Mouse (Mus musculus) monocyte, adult 59 days (primary cell): ENCODE data around the gene Ccn5. TPM values are rescaled to one million over a fixed set of nuclear protein-coding genes. Genes with fewer than 3 reads are reported as not detected.

Experiments used
- total RNA-seq, 2 experiments: library from RNA; stranded (reverse); gene quantifications; one replicate each; pipeline ENCODE4 v1.2.4; 2023

Ccn5 gene
- total RNA-seq, result under 1 TPM in 1 of 2 experiments, not detected in 1; 0.37 TPM

DNA sequence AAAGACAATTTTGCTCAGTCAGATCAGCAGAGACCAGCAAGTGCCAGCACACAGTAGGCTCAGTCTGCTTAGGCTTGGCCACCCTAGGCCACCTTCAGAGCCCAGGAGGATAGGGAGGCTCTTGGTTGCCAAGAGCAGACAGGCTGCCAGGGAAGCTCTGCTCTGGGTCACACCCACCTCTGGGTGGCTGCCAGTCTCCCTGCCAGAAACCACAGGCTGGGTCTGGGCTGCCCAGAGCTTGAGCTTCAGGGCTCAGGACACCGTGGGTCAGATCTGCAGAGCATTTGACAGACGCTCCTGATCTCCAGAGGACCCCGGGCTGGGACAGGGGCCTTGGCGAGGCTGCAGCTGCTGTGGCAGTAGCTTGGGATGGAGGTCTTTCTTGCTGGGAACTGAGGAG is at the start of gene Ccn5:
Gene Ccn5, plus strand, starts transcription at position 255 of the 400 bp plus-strand sequence.

DNA sequence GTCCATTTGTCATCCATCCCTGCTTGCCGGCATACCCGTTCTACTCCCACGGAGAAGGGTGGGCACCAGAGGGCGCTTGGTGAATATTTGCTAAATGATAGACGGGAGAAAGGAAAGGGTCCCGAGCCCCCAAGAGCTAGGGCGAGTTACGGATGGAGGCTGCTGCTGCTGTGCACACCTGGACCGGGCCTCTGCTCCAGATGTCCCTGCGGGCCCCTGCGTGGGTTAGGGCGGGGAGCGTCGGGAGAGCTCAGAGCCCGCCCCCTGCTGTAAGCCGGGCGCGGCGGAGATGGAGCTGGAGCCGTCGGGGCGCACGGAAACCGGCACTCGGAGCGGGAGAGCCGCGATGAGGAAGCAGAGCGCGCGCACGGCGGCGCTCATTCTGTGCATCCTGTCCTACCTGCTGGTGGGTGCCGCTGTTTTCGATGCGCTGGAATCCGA is 32.8 kb downstream of the Ccn5 start, which contains the start of gene Kcnk15:
Gene Kcnk15, plus strand, starts transcription at position 191 of the 441 bp plus-strand sequence.

Other genes starting within 250 kb of the Ccn5 start
- gene Ttpal, start 218.5 kb upstream of the Ccn5 start, total RNA-seq, result 10 to 100 TPM; 38.7 to 44.4 TPM
- gene Serinc3, start 175.7 kb upstream of the Ccn5 start, total RNA-seq, result 100 to 1,000 TPM; 685 to 714 TPM
- gene Pkig, start 162.5 kb upstream of the Ccn5 start, total RNA-seq, result 10 to 100 TPM; 36.0 to 45.9 TPM
- gene Ada, start 70.6 kb upstream of the Ccn5 start, total RNA-seq, result 1 to 10 TPM; 5.5 to 5.6 TPM
- not detected for gene Kcnk15, start 32.8 kb downstream of the Ccn5 start, total RNA-seq
- not detected for gene Rims4, start 97.8 kb downstream of the Ccn5 start, total RNA-seq
- gene Ywhab, start 174.1 kb downstream of the Ccn5 start, total RNA-seq, result 100 to 1,000 TPM; 180 to 188 TPM
- gene Pabpc1l, start 204.6 kb downstream of the Ccn5 start, total RNA-seq, result 1 to 10 TPM; 2.4 to 3.4 TPM
- 100 to 1,000 TPM; 135 to 141 TPM for gene Stk4, start 249.5 kb downstream of the Ccn5 start, total RNA-seq